Mouse (Mus musculus): ENCODE results near the gene Ifnar2. TPM values are rescaled to one million over a fixed set of nuclear protein-coding genes. Genes with fewer than 3 reads are reported as not detected.

Ifnar2 gene
- 33.4 and 35.4 TPM in 2 replicates for polyA plus RNA-seq (2014; fragmentation: Nextera tagmentation; extraction: Ambion mirVana)

DNA sequence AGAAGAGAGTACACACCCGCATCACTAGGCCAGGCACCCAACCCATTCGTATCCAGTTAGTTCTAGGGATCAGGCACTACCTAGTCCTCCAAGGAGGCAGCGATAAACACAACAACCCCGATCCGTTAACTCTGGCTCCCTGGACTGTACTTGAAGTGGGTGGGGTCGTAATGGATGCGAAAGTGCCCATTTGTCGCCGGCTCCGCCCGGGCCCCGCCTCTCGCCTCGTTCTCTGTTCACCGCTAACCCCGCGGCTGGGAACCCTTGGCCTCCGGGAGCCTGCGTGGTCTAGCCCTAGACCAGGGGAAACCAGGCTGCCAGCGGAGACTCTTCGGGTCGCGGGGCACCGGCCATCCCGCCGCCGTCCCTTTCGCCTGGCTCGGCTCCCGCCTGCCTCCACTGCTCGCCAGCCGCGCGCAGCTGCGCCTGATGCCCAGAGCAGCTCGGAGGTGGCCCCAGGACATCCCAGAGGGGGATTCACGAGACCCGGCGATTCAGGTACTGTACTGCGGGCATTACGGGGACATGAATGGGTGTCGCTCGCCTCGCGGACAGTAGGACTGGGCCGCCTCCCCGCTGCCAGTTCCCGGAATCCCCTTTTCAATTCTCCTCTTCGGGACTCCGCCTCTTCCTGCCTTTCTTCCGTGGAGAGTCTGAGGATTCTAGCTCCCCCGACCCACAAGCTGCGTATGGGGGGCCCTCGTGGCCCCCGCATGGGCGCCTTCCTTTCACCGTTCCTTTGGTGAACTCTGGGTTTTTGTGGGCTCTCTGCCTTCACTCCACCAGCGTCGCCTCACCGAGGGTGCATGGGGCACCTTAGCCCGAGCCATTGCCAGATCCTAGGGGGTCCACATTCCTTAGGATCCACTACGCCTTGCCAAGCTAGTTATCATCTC lies at the start of gene Ifnar2:
Gene Ifnar2 (plus strand): TSS at position 207 of the 896 bp plus-strand sequence.
- no peaks in the 10 kb centered on the region for H3K27me3 ChIP-seq (ENCODE audit: control insufficient read depth, insufficient read depth, low read length)
- peak within 1 kb of the TSS; percentile 97 for H3K9ac ChIP-seq (ENCODE audit: low read depth, low read length)
- H3K27ac ChIP-seq (ENCODE audit: low read depth, low read length), result peak within 1 kb of the TSS; percentile 86
- H3K36me3 ChIP-seq (ENCODE audit: control insufficient read depth, insufficient read depth, low read length), result no peaks in the 10 kb centered on the region
- 0% methylated on average over 60 of the region's 62 CpGs for WGBS
- peak within 1 kb of the TSS; percentile 74 for H3K4me2 ChIP-seq (replicated peaks; ENCODE audit: low read depth, low read length)
- DNase-seq (ENCODE audit: low spot score) (peak; percentile 78), ATAC-seq (ENCODE audit: low FRiP score) (peak; percentile 92)
- H3K4me3 ChIP-seq (ENCODE audit: low read depth, low read length), result peak within 1 kb of the TSS; percentile 87
- no peaks in the 10 kb centered on the region for H3K9me3 ChIP-seq (ENCODE audit: control insufficient read depth, low read length)
- H3K4me1 ChIP-seq (replicated peaks; ENCODE audit: control insufficient read depth, insufficient read depth, low read length), result 0 out of 2 replicates have a peak, but pooled peaks cover 2% of the 10 kb centered on the region

DNA sequence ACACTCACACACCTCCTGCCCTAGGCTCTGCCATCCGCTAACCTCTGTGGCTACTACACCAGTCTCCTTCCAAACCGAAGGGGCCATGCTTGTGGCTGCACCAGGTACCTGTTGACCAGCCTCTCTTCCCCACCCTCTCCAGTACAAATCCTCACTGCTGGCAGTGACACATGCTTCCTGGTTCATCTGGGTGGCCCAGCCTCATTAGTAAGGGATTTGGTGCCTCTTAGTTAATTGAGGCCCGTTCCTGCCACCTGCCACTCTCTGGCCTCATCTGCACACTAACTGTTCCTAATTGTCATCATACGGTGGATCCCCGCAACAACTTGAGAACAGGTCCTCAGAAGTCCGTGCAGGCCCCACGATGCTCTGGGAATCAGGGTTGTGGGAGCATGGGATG lies 45.0 kb upstream of the Ifnar2 start:
- H3K9me3 ChIP-seq (ENCODE audit: control insufficient read depth, low read length), result no peaks in the 10 kb centered on the region
- no peaks in the 10 kb centered on the region for H3K36me3 ChIP-seq (ENCODE audit: control insufficient read depth, insufficient read depth, low read length)
- 66% methylated on average over 7 of the region's 7 CpGs for WGBS
- peaks cover 24% of the 10 kb centered on the region for H3K27me3 ChIP-seq (ENCODE audit: control insufficient read depth, insufficient read depth, low read length)
- peak; percentile 59; the same call in 1 of the 2 replicates for ATAC-seq (ENCODE audit: low FRiP score)
- H3K9ac ChIP-seq (ENCODE audit: low read depth, low read length), result no peak overlapping the region
- no peak for DNase-seq (ENCODE audit: low spot score)
- H3K27ac ChIP-seq (ENCODE audit: low read depth, low read length), result no peak overlapping the region
- H3K4me3 ChIP-seq (ENCODE audit: low read depth, low read length), result no peak overlapping the region
- no peaks in the 10 kb centered on the region for H3K4me1 ChIP-seq (replicated peaks; ENCODE audit: control insufficient read depth, insufficient read depth, low read length)
- no peak overlapping the region for H3K4me2 ChIP-seq (replicated peaks; ENCODE audit: low read depth, low read length)

DNA sequence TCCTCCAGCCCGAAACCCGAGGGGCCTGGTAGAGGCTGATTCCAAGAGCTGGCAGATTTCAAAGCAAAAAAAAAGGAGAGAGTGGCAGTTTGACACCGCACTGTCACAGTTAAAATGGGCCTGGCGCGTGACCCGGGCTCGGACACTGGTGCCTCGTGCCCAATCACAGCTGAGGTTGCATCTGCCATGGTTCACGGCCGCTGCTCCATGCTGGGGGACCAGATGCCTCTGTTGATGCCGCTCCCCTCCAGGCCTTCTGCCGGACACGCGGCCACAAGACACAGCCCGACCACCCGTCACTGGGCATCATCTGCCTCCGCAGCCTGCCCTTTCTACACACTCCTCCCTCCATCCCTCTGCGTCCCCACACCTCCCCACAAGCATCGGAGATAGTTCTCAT lies 43.7 kb upstream of the Ifnar2 start:
- Histone ChIP-seq H3K4me1 (replicated peaks; ENCODE audit: control insufficient read depth, insufficient read depth, low read length) (no peaks in the 10 kb centered on the region), H3K9ac (ENCODE audit: low read depth, low read length) (no peak overlapping the region), H3K4me3 (ENCODE audit: low read depth, low read length) (no peak overlapping the region), H3K27ac (ENCODE audit: low read depth, low read length) (no peak overlapping the region; the same call in 1 of the 2 replicates), H3K4me2 (replicated peaks; ENCODE audit: low read depth, low read length) (no peak overlapping the region), H3K36me3 (ENCODE audit: control insufficient read depth, insufficient read depth, low read length) (no peaks in the 10 kb centered on the region), H3K9me3 (ENCODE audit: control insufficient read depth, low read length) (no peaks in the 10 kb centered on the region), H3K27me3 (ENCODE audit: control insufficient read depth, insufficient read depth, low read length) (peaks cover 19% of the 10 kb centered on the region)
- ATAC-seq (ENCODE audit: low FRiP score) (no peak), DNase-seq (ENCODE audit: low spot score) (no peak)
- WGBS, result 69% methylated on average over 19 of the region's 19 CpGs

DNA sequence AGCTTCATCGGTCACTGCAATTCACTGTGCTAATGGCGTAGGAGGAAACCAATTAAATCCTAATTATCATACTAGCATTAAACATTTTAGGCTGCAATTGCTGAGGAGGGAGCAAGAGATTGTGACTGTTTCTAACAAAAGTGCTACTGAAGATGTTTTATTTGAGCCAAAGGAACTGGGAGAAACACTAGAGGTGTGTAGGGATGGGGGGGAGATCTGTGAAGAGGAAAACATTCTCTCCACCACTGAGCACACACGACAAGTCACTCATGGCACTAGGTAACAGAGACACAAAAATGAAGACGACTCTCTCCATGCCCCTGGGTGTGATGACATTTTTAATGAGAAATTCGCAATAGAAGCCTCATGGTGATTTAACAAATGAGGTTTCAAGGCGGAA lies 42.1 kb upstream of the Ifnar2 start:
- no peaks in the 10 kb centered on the region for H3K36me3 ChIP-seq (ENCODE audit: control insufficient read depth, insufficient read depth, low read length)
- H3K4me3 ChIP-seq (ENCODE audit: low read depth, low read length), result no peak overlapping the region
- no peak overlapping the region for H3K4me2 ChIP-seq (replicated peaks; ENCODE audit: low read depth, low read length)
- H3K9me3 ChIP-seq (ENCODE audit: control insufficient read depth, low read length), result no peaks in the 10 kb centered on the region
- H3K27me3 ChIP-seq (ENCODE audit: control insufficient read depth, insufficient read depth, low read length), result peaks cover 17% of the 10 kb centered on the region
- 0 out of 2 replicates have a peak, but pooled peaks cover 5% of the 10 kb centered on the region for H3K4me1 ChIP-seq (replicated peaks; ENCODE audit: control insufficient read depth, insufficient read depth, low read length)
- H3K9ac ChIP-seq (ENCODE audit: low read depth, low read length), result no peak overlapping the region
- 86% methylated on average over 6 of the region's 6 CpGs for WGBS
- H3K27ac ChIP-seq (ENCODE audit: low read depth, low read length), result no peak overlapping the region
- no peak for DNase-seq (ENCODE audit: low spot score)
- no peak for ATAC-seq (ENCODE audit: low FRiP score)

DNA sequence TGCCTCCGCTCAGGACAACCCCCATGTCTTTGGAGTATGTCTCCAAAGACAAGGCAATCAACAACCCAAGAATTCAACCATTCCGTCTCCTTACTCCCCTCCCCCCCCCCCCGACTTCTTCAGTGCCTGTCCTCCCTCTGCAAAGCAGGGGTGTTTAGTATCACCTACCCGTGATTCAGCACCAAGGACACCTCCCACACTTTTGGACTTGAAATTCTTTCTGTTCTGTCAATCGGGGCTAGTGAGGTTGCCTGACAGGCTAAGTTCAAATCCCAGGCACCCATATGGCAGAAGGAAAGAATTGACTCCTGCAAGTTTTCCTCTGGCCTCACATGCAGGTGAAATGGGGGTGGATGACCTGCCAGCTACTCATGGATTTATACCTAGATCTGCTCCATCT lies 41.4 kb upstream of the Ifnar2 start:
- Histone ChIP-seq H3K27ac (ENCODE audit: low read depth, low read length) (no peak overlapping the region), H3K4me1 (replicated peaks; ENCODE audit: control insufficient read depth, insufficient read depth, low read length) (0 out of 2 replicates have a peak, but pooled peaks cover 5% of the 10 kb centered on the region), H3K4me3 (ENCODE audit: low read depth, low read length) (no peak overlapping the region), H3K36me3 (ENCODE audit: control insufficient read depth, insufficient read depth, low read length) (no peaks in the 10 kb centered on the region), H3K9ac (ENCODE audit: low read depth, low read length) (no peak overlapping the region), H3K4me2 (replicated peaks; ENCODE audit: low read depth, low read length) (no peak overlapping the region), H3K9me3 (ENCODE audit: control insufficient read depth, low read length) (no peaks in the 10 kb centered on the region), H3K27me3 (ENCODE audit: control insufficient read depth, insufficient read depth, low read length) (peaks cover 17% of the 10 kb centered on the region)
- WGBS, result 44% methylated on average over 5 of the region's 5 CpGs
- ATAC-seq (ENCODE audit: low FRiP score) (no peak), DNase-seq (ENCODE audit: low spot score) (no peak)

DNA sequence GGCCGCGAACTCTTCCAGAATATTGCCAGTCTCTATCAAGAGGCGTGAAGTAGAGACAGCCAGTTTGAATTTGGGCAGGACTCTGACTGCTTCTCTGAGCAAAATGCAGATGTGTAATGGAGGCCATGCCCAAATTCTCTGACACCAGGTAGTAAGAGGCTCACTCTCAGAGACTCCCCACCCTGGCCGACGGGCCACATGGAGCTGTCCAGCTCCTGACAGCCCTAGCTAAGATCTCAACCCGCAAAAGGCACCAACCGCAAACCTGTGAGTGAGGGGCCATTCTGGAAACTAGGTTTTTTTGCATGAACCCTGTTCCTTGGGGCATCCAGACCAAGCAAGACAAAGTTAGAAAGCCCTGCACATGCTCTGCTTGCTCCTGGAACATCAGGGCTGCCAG lies 39.7 kb upstream of the Ifnar2 start:
- Histone ChIP-seq H3K4me3 (ENCODE audit: low read depth, low read length) (no peak overlapping the region), H3K9ac (ENCODE audit: low read depth, low read length) (no peak overlapping the region), H3K36me3 (ENCODE audit: control insufficient read depth, insufficient read depth, low read length) (no peaks in the 10 kb centered on the region), H3K27ac (ENCODE audit: low read depth, low read length) (no peak overlapping the region), H3K27me3 (ENCODE audit: control insufficient read depth, insufficient read depth, low read length) (peaks cover 17% of the 10 kb centered on the region), H3K4me2 (replicated peaks; ENCODE audit: low read depth, low read length) (no peak overlapping the region), H3K4me1 (replicated peaks; ENCODE audit: control insufficient read depth, insufficient read depth, low read length) (0 out of 2 replicates have a peak, but pooled peaks cover 5% of the 10 kb centered on the region), H3K9me3 (ENCODE audit: control insufficient read depth, low read length) (no peaks in the 10 kb centered on the region)
- ATAC-seq (ENCODE audit: low FRiP score) (no peak), DNase-seq (ENCODE audit: low spot score) (no peak)
- WGBS, result 74% methylated on average over 7 of the region's 7 CpGs

DNA sequence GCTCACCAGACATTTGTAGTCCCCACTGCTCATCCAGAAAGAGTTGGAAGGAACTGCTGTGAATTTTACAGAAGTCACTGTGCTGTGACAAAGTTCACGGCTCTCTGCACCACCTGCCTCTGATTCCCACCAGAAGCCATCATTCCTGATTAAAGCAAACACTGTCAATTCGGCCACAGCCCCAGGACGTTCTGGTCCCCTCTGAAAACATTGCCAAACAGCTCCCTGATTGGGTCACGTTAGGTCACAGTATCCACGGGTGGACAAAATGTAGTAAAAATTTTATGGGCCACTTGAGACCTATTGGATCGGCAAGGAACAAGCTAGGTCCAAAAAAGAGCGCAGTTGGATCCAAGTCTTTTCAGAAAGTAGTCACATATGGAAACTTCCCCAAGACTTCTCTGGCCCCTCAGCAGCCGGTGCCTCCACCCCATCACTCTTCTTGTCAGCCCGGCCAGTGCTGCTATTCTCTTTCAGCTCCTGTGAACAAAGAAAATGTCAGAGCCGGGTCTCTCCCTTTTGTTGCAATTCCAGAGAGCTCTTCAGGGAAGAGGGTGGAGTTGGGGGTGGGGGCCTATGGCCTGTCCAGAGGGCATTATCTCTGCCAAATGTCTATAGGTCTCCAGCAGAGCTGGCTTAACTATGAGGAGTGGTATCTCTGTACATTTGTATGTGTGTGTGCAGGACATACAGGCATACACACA lies 38.2 kb upstream of the Ifnar2 start:
- H3K9me3 ChIP-seq (ENCODE audit: control insufficient read depth, low read length), result no peaks in the 10 kb centered on the region
- whole genome bisulfite sequencing, result 5% methylated on average over 10 of the region's 10 CpGs
- no peak overlapping the region; the same call in 1 of the 2 replicates for H3K9ac ChIP-seq (ENCODE audit: low read depth, low read length)
- H3K27me3 ChIP-seq (ENCODE audit: control insufficient read depth, insufficient read depth, low read length), result peaks cover 5% of the 10 kb centered on the region; the same call in 1 of the 2 replicates
- H3K4me1 ChIP-seq (replicated peaks; ENCODE audit: control insufficient read depth, insufficient read depth, low read length), result 0 out of 2 replicates have a peak, but pooled peaks cover 5% of the 10 kb centered on the region
- peak; percentile 69 for DNase-seq (ENCODE audit: low spot score)
- no peak overlapping the region for H3K4me3 ChIP-seq (ENCODE audit: low read depth, low read length)
- ATAC-seq (ENCODE audit: low FRiP score), result peak; percentile 80
- no peaks in the 10 kb centered on the region for H3K36me3 ChIP-seq (ENCODE audit: control insufficient read depth, insufficient read depth, low read length)
- H3K4me2 ChIP-seq (replicated peaks; ENCODE audit: low read depth, low read length), result no peak overlapping the region
- 0 out of 2 replicates have a peak overlapping the region, but pooled peaks have one; percentile 8 for H3K27ac ChIP-seq (ENCODE audit: low read depth, low read length)

DNA sequence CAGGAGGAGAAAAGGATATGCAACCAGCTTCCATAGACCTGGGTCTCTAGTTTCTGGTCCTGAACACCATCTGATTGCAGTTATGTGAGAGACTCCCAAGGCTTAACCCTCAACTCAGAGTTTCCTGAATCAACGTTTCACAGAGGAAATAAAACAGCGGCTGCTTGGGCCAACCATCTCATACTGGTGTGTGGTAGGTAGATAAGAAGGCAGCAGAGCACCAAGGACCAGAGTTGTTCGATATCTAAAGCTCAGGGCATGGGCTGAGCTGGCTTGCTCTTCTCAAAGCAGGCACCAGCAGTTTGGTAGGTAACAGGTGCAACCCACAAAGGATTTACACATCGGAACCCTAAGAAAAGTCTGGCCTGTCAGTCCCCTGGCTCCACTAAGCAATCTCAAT lies 35.8 kb upstream of the Ifnar2 start:
- ATAC-seq (ENCODE audit: low FRiP score) (no peak), DNase-seq (ENCODE audit: low spot score) (no peak)
- WGBS, result 87% methylated on average over 4 of the region's 4 CpGs
- H3K27me3 ChIP-seq (ENCODE audit: control insufficient read depth, insufficient read depth, low read length), result peaks cover 7% of the 10 kb centered on the region
- H3K4me3 ChIP-seq (ENCODE audit: low read depth, low read length), result no peak overlapping the region
- H3K9me3 ChIP-seq (ENCODE audit: control insufficient read depth, low read length), result no peaks in the 10 kb centered on the region
- H3K27ac ChIP-seq (ENCODE audit: low read depth, low read length), result no peak overlapping the region
- no peak overlapping the region for H3K9ac ChIP-seq (ENCODE audit: low read depth, low read length)
- H3K4me1 ChIP-seq (replicated peaks; ENCODE audit: control insufficient read depth, insufficient read depth, low read length), result 0 out of 2 replicates have a peak, but pooled peaks cover 5% of the 10 kb centered on the region
- H3K36me3 ChIP-seq (ENCODE audit: control insufficient read depth, insufficient read depth, low read length), result no peaks in the 10 kb centered on the region
- no peak overlapping the region for H3K4me2 ChIP-seq (replicated peaks; ENCODE audit: low read depth, low read length)
